Mouse (Mus musculus) megakaryocyte, embryonic 14.5 days (primary cell): Measurements from ENCODE around the gene Ank3.

Experiments
- FLI1 ChIP-seq: IDR thresholded peaks from 2 replicates; pipeline ENCODE4 v1.6.1; 2012; ENCODE audit warnings: low read length, inconsistent platforms, mixed read lengths
- GATA1 ChIP-seq: IDR thresholded peaks from 3 replicates; pipeline ENCODE4 v1.6.1; 2012; ENCODE audit warnings: mixed read lengths, low read length, inconsistent platforms, borderline replicate concordance

- TF ChIP-seq GATA1, result no peak
- TF ChIP-seq FLI1, result no peak
These were observed 607.8 kb downstream of the Ank3 start for GRCm38 (mm10) chr10:70006380-70006779.
